Mouse (Mus musculus) sigmoid colon, adult 10 weeks (tissue): ENCODE data around the gene Pdcd11. TPM values are rescaled to one million over a fixed set of nuclear protein-coding genes. Genes with fewer than 3 reads are reported as not detected.

Experiments used
- polyA plus RNA-seq: library from polyadenylated mRNA; stranded (reverse); fragments of 350-450 nt; fragmentation: Illumina TruSeq; extraction: RNeasy Lipid Tissue Mini Kit (QIAGEN cat#74804); gene quantifications from one replicate; pipeline ENCODE4 v1.2.3, GENCODE M21; 2014; ENCODE audit warnings: low read depth, low replicate concordance

Pdcd11 gene
- polyA plus RNA-seq: 2.5 TPM

GRCm38 (mm10) chr19:47090550-47091156 lies at the start of gene Pdcd11, which contains the start of gene Usmg5:
Gene Pdcd11, plus strand, starts transcription at chr19:47090768.
Gene Usmg5, minus strand, starts transcription at chr19:47090647.

GRCm38 (mm10) chr19:47050271-47051032 lies 40.1 kb upstream of the Pdcd11 start, which contains the start of gene Pcgf6:
Gene Pcgf6, minus strand, starts transcription at chr19:47050906.

GRCm38 (mm10) chr19:47067096-47067882 lies 23.3 kb upstream of the Pdcd11 start, which contains the start of gene Taf5:
Gene Taf5, plus strand, starts transcription at chr19:47067746.

GRCm38 (mm10) chr19:47137771-47138421 lies 47.3 kb downstream of the Pdcd11 start, which contains the start of gene Calhm2:
Gene Calhm2, minus strand, starts transcription at chr19:47138294.

GRCm38 (mm10) chr19:47144154-47144553 lies 53.6 kb downstream of the Pdcd11 start, which contains the start of gene Calhm1:
Gene Calhm1, minus strand, starts transcription at chr19:47144254.

GRCm38 (mm10) chr19:47157664-47158063 lies 67.1 kb downstream of the Pdcd11 start, which contains the start of gene Calhm3:
Gene Calhm3, minus strand, starts transcription at chr19:47157764.

GRCm38 (mm10) chr19:47178431-47179271 lies 88.1 kb downstream of the Pdcd11 start, which contains the start of gene Neurl1a:
Gene Neurl1a, plus strand, starts transcription at chr19:47178820.

Other genes starting within 250 kb of the Pdcd11 start
- gene Ina, start 76.1 kb upstream of the Pdcd11 start, polyA plus RNA-seq: 2.7 TPM
- 40.4 TPM for gene Nt5c2, start 75.6 kb upstream of the Pdcd11 start, polyA plus RNA-seq
- gene Pcgf6, start 39.9 kb upstream of the Pdcd11 start, polyA plus RNA-seq: 30.8 TPM
- gene Taf5, start 23.0 kb upstream of the Pdcd11 start, polyA plus RNA-seq: 11.3 TPM
- 1,955 TPM for gene Usmg5, start 121 bp upstream of the Pdcd11 start, polyA plus RNA-seq
- 1.6 TPM for gene Calhm2, start 47.5 kb downstream of the Pdcd11 start, polyA plus RNA-seq
- not detected for gene Calhm1, start 53.5 kb downstream of the Pdcd11 start, polyA plus RNA-seq
- gene Calhm3, start 67.0 kb downstream of the Pdcd11 start, polyA plus RNA-seq: not detected
- gene Neurl1a, start 88.1 kb downstream of the Pdcd11 start, polyA plus RNA-seq: 0.28 TPM